Mouse (Mus musculus) testis, adult 2 months (tissue): ENCODE results near the gene Trpv4.

Experiments
- CTCF ChIP-seq: fragments of 200-500 bp; IDR thresholded peaks from 2 replicates; pipeline ENCODE4 v1.5.1; 2012; ENCODE audit warnings: low read depth, mild to moderate bottlenecking, inconsistent platforms, low read length, moderate library complexity; ENCODE audit not compliant: control insufficient read depth, insufficient read depth, insufficient replicate concordance
- POLR2A ChIP-seq: fragments of 200-500 bp; IDR thresholded peaks from 2 replicates; pipeline ENCODE4 v1.6.1; 2012; ENCODE audit warnings: low read depth, mild to moderate bottlenecking, inconsistent platforms, low read length, moderate library complexity; ENCODE audit not compliant: control insufficient read depth

- TF ChIP-seq POLR2A (no peak), CTCF (no peak)
These were observed 83.2 kb downstream of the Trpv4 start for GRCm38 (mm10) chr5:114575010-114575409.
